Mouse (Mus musculus) forebrain, embryonic 12.5 days (tissue): ENCODE results near the gene Gpr157. TPM values are rescaled to one million over a fixed set of nuclear protein-coding genes. Genes with fewer than 3 reads are reported as not detected.

Experiments
- ATAC-seq: fragments of 200-750 bp; cut with Nextera tagmentation; 2 replicates; pipeline ENCODE4 v1.8.0; 2017; ENCODE audit warnings: moderate TSS enrichment; ENCODE audit not compliant: low FRiP score
- H3K27ac ChIP-seq: fragments of 300-500 bp; sonication (generic); 2 replicates; pipeline ENCODE4 v1.5.1; 2016; ENCODE audit warnings: mild to moderate bottlenecking
- H3K27me3 ChIP-seq: fragments of 300-500 bp; sonication (generic); 2 replicates; pipeline ENCODE4 v1.6.1; 2016; ENCODE audit warnings: mild to moderate bottlenecking
- H3K36me3 ChIP-seq: fragments of 300-500 bp; sonication (generic); replicated peaks from 2 replicates; pipeline ENCODE4 v1.6.1; 2016; ENCODE audit warnings: mild to moderate bottlenecking
- H3K4me1 ChIP-seq: fragments of 300-500 bp; sonication (generic); 2 replicates; pipeline ENCODE4 v1.6.1; 2016
- H3K4me2 ChIP-seq: fragments of 300-500 bp; sonication (generic); 2 replicates; pipeline ENCODE4 v1.6.1; 2016; ENCODE audit warnings: mild to moderate bottlenecking, moderate library complexity
- H3K4me3 ChIP-seq: fragments of 300-500 bp; sonication (generic); replicated peaks from 2 replicates; pipeline ENCODE4 v1.5.1; 2016; ENCODE audit warnings: mild to moderate bottlenecking
- H3K9ac ChIP-seq: fragments of 300-500 bp; sonication (generic); 2 replicates; pipeline ENCODE4 v1.6.1; 2016; ENCODE audit warnings: mild to moderate bottlenecking
- H3K9me3 ChIP-seq: fragments of 300-500 bp; sonication (generic); 2 replicates; pipeline ENCODE4 v1.6.1; 2016
- WGBS: fragments of 180-500 bp; shearing (Covaris S2); methylation state at CpG from one replicate; pipeline ENCODE4 v1.1.7; 2016; 5-methylcytosine and 5-hydroxymethylcytosine counted together
- microRNA counts: library from miRNA; unstranded; fragments of <30 nt; microRNA quantifications from one replicate; lab custom pipeline; 2017
- microRNA-seq: library from miRNA; unstranded; fragments of <30 nt; microRNA quantifications from one replicate; pipeline ENCODE4, GENCODE M21; 2017
- polyA plus RNA-seq: library from polyadenylated mRNA; unstranded; fragments of >200 nt; fragmentation: Nextera tagmentation; extraction: Ambion mirVana; gene quantifications from 2 replicates; pipeline ENCODE4 v1.2.1, GENCODE M21; 2016

Gene Gpr157
- polyA plus RNA-seq, 1 experiment from 2014 or later, result 0.54 TPM

- Histone ChIP-seq H3K9ac (no peak overlapping the region), H3K27me3 (peaks cover 21% of the 10 kb centered on the region), H3K4me3 (no peak overlapping the region), H3K36me3 (no peaks in the 10 kb centered on the region), H3K9me3 (no peaks in the 10 kb centered on the region), H3K27ac (no peak overlapping the region), H3K4me1 (peaks cover 15% of the 10 kb centered on the region), H3K4me2 (0 out of 2 replicates have a peak overlapping the region, but pooled peaks have one; percentile 43)
- WGBS, result 86% methylated on average over 7 of the region's 7 CpGs
- peak; percentile 51 for ATAC-seq
Measured at GRCm38 (mm10) chr4:150137368-150138083, 50.4 kb downstream of the Gpr157 start.

GRCm38 (mm10) chr4:150138084-150138543 is 50.9 kb downstream of the Gpr157 start:
- Histone ChIP-seq H3K4me1 (peaks cover 9% of the 10 kb centered on the region), H3K27me3 (peaks cover 15% of the 10 kb centered on the region), H3K9ac (no peak overlapping the region; the same call in 1 of the 2 replicates), H3K4me2 (peak overlapping the region; percentile 43), H3K27ac (no peak overlapping the region), H3K4me3 (peak overlapping the region; percentile 14), H3K36me3 (no peaks in the 10 kb centered on the region), H3K9me3 (no peaks in the 10 kb centered on the region)
- WGBS, result 22% methylated on average over 9 of the region's 9 CpGs
- ATAC-seq, result peak; percentile 87

- peaks cover 9% of the 10 kb centered on the region for H3K27me3 ChIP-seq
- no peaks in the 10 kb centered on the region for H3K36me3 ChIP-seq
- 82% methylated on average over 13 of the region's 13 CpGs for WGBS
- H3K4me3 ChIP-seq, result no peak overlapping the region
- no peak overlapping the region for H3K9ac ChIP-seq
- H3K9me3 ChIP-seq, result no peaks in the 10 kb centered on the region
- peaks cover 8% of the 10 kb centered on the region for H3K4me1 ChIP-seq
- H3K4me2 ChIP-seq, result no peak overlapping the region
- no peak for ATAC-seq
- no peak overlapping the region for H3K27ac ChIP-seq
Measured at GRCm38 (mm10) chr4:150139090-150139489, 51.9 kb downstream of the Gpr157 start.

- no peak for ATAC-seq
- no peaks in the 10 kb centered on the region for H3K36me3 ChIP-seq
Measured at GRCm38 (mm10) chr4:150140346-150140745, 53.2 kb downstream of the Gpr157 start.

GRCm38 (mm10) chr4:150144242-150144641 is 57.1 kb downstream of the Gpr157 start:
- Histone ChIP-seq H3K27ac (no peak overlapping the region), H3K9me3 (no peaks in the 10 kb centered on the region), H3K4me2 (no peak overlapping the region), H3K27me3 (peaks cover 5% of the 10 kb centered on the region), H3K36me3 (no peaks in the 10 kb centered on the region), H3K4me1 (no peaks in the 10 kb centered on the region; the same call in 1 of the 2 replicates), H3K9ac (no peak overlapping the region), H3K4me3 (no peak overlapping the region)
- WGBS, result 20% methylated on average over 12 of the region's 12 CpGs
- no peak for ATAC-seq

More at GRCm38 (mm10) chr4:150140346-150140745, 53.2 kb downstream of the Gpr157 start:
- 77% methylated on average over 7 of the region's 7 CpGs for WGBS
- no peak overlapping the region for H3K4me2 ChIP-seq
- no peak overlapping the region for H3K9ac ChIP-seq
- H3K4me3 ChIP-seq, result no peak overlapping the region
- H3K27ac ChIP-seq, result no peak overlapping the region
- no peaks in the 10 kb centered on the region for H3K9me3 ChIP-seq
- H3K27me3 ChIP-seq, result peaks cover 9% of the 10 kb centered on the region
- peaks cover 8% of the 10 kb centered on the region for H3K4me1 ChIP-seq

GRCm38 (mm10) chr4:150146286-150146685 is 59.1 kb downstream of the Gpr157 start:
- ATAC-seq, result no peak
- H3K9me3 ChIP-seq, result no peaks in the 10 kb centered on the region
- no peak overlapping the region for H3K9ac ChIP-seq
- no peaks in the 10 kb centered on the region for H3K4me1 ChIP-seq
- H3K36me3 ChIP-seq, result no peaks in the 10 kb centered on the region
- no peak overlapping the region for H3K27ac ChIP-seq
- H3K4me2 ChIP-seq, result no peak overlapping the region
- WGBS, result 85% methylated on average over 4 of the region's 4 CpGs
- no peak overlapping the region for H3K4me3 ChIP-seq
- no peaks in the 10 kb centered on the region for H3K27me3 ChIP-seq

GRCm38 (mm10) chr4:150151045-150151444 is 63.9 kb downstream of the Gpr157 start:
- WGBS, result 83% methylated on average over 7 of the region's 7 CpGs

GRCm38 (mm10) chr4:150152483-150152882 is 65.3 kb downstream of the Gpr157 start:
- Histone ChIP-seq H3K4me3 (no peak overlapping the region), H3K4me2 (no peak overlapping the region), H3K36me3 (no peaks in the 10 kb centered on the region), H3K9ac (no peak overlapping the region), H3K27ac (no peak overlapping the region), H3K27me3 (0 out of 2 replicates have a peak, but pooled peaks cover 3% of the 10 kb centered on the region), H3K4me1 (no peaks in the 10 kb centered on the region), H3K9me3 (no peaks in the 10 kb centered on the region)
- ATAC-seq, result no peak
- 88% methylated on average over 8 of the region's 8 CpGs for WGBS

More at GRCm38 (mm10) chr4:150151045-150151444, 63.9 kb downstream of the Gpr157 start:
- no peak overlapping the region for H3K4me3 ChIP-seq
- no peak overlapping the region for H3K4me2 ChIP-seq
- H3K4me1 ChIP-seq, result no peaks in the 10 kb centered on the region
- H3K9me3 ChIP-seq, result no peaks in the 10 kb centered on the region
- H3K27ac ChIP-seq, result no peak overlapping the region
- no peaks in the 10 kb centered on the region for H3K27me3 ChIP-seq
- ATAC-seq, result no peak
- no peak overlapping the region for H3K9ac ChIP-seq
- H3K36me3 ChIP-seq, result no peaks in the 10 kb centered on the region

GRCm38 (mm10) chr4:150155301-150155700 is 68.1 kb downstream of the Gpr157 start:
- Histone ChIP-seq H3K4me1 (no peaks in the 10 kb centered on the region), H3K9ac (no peak overlapping the region), H3K27me3 (0 out of 2 replicates have a peak, but pooled peaks cover 7% of the 10 kb centered on the region), H3K4me3 (no peak overlapping the region), H3K9me3 (no peaks in the 10 kb centered on the region), H3K4me2 (no peak overlapping the region), H3K36me3 (no peaks in the 10 kb centered on the region), H3K27ac (no peak overlapping the region)
- no peak for ATAC-seq
- WGBS, result 86% methylated on average over 4 of the region's 4 CpGs

MicroRNAs encoded within 50 kb of the gene (microRNA counts, 519-probe panel; counts per million panel counts)
- microRNA mmu-miR-34a (lab: Ali Mortazavi, UCI), result not detected

Small RNA genes lying within 50 kb of the gene (microRNA-seq; reads per million reads assigned to microRNA genes)
- 99.8 reads per million, percentile 49 among the genes with 10 or more reads in this experiment for gene Mir34a

Other genes starting within 250 kb of the Gpr157 start
- gene Spsb1, start 132.3 kb upstream of the Gpr157 start, polyA plus RNA-seq, result 8.1 and 9.0 TPM in 2 replicates
- 2.8 and 3.0 TPM in 2 replicates for gene H6pd, start 78.3 kb upstream of the Gpr157 start, polyA plus RNA-seq
- 1.1 and 1.3 TPM in 2 replicates for gene Slc2a5, start 31.9 kb downstream of the Gpr157 start, polyA plus RNA-seq
- not detected in 2 replicates for gene Slc2a7, start 61.6 kb downstream of the Gpr157 start, polyA plus RNA-seq
- not detected in 2 replicates for gene Car6, start 114.0 kb downstream of the Gpr157 start, polyA plus RNA-seq
- gene Eno1, start 149.4 kb downstream of the Gpr157 start, polyA plus RNA-seq, result 1,282 and 1,334 TPM in 2 replicates
- gene Rere, start 194.3 kb downstream of the Gpr157 start, polyA plus RNA-seq, result 41.5 and 44.4 TPM in 2 replicates